Mouse (Mus musculus) kidney, postnatal 0 days (tissue): ENCODE measurements at regions not wholly inside any gene's neighbourhood (a gene's known extent, or its start where the extent isn't known, plus 50 kb on each side); places are given as distances from the start of the nearest gene placed in this dataset.

Experiments used
- ATAC-seq: fragments of 200-750 bp; cut with Nextera tagmentation; replicated peaks from 2 replicates; pipeline ENCODE4 v1.8.0; 2017; ENCODE audit warnings: low read depth, moderate number of reproducible peaks, moderate TSS enrichment, moderate library complexity; ENCODE audit not compliant: low FRiP score
- DNase-seq: peaks from one replicate; pipeline ENCODE4 v3.0.0-alpha.2; 2016; ENCODE audit warnings: low spot score
- H3K27ac ChIP-seq: fragments of 300-500 bp; sonication (generic); 2 replicates; pipeline ENCODE4 v1.5.1; 2014; ENCODE audit warnings: mild to moderate bottlenecking
- H3K27me3 ChIP-seq: fragments of 300-500 bp; sonication (generic); 2 replicates; pipeline ENCODE4 v1.6.1; 2014; ENCODE audit warnings: low read length, mixed read lengths; ENCODE audit not compliant: insufficient read depth
- H3K36me3 ChIP-seq: fragments of 300-500 bp; sonication (generic); 2 replicates; pipeline ENCODE4 v1.6.1; 2014; ENCODE audit warnings: low read length, mixed read lengths; ENCODE audit not compliant: insufficient read depth
- H3K4me1 ChIP-seq: fragments of 300-500 bp; sonication (generic); replicated peaks from 2 replicates; pipeline ENCODE4 v1.6.1; 2014; ENCODE audit warnings: antibody characterized with exemption, low read length, mixed read lengths; ENCODE audit not compliant: insufficient read depth
- H3K4me2 ChIP-seq: fragments of 300-500 bp; sonication (generic); 2 replicates; pipeline ENCODE4 v1.6.1; 2014; ENCODE audit warnings: mild to moderate bottlenecking, low read length, moderate library complexity, mixed read lengths
- H3K4me3 ChIP-seq: fragments of 300-500 bp; sonication (generic); replicated peaks from 2 replicates; pipeline ENCODE4 v1.5.1; 2014; ENCODE audit warnings: low read depth, low read length
- H3K9ac ChIP-seq: fragments of 300-500 bp; sonication (generic); 2 replicates; pipeline ENCODE4 v1.6.1; 2014; ENCODE audit warnings: low read depth, low read length
- H3K9me3 ChIP-seq: fragments of 300-500 bp; sonication (generic); replicated peaks from 2 replicates; pipeline ENCODE4 v1.6.1; 2016; ENCODE audit warnings: low read length, inconsistent platforms, mixed read lengths
- CTCF ChIP-seq: IDR thresholded peaks from 2 replicates; pipeline ENCODE4 v1.5.1; 2016; ENCODE audit warnings: antibody characterized with exemption, low read depth, mild to moderate bottlenecking, moderate library complexity
- WGBS: fragments of 180-500 bp; shearing (Covaris S2); extraction: QIAGEN DNeasy Blood & Tissue Kit; methylation state at CpG from one replicate; pipeline ENCODE4 v1.1.7; 2014; 5-methylcytosine and 5-hydroxymethylcytosine counted together

GRCm38 (mm10) chr1:194058512-194058911 lies 559.5 kb upstream of the Plxna2 start:
- Histone ChIP-seq H3K4me3 (no peak overlapping the region), H3K9me3 (no peaks in the 10 kb centered on the region), H3K27me3 (no peaks in the 10 kb centered on the region), H3K4me2 (no peak overlapping the region), H3K36me3 (no peaks in the 10 kb centered on the region), H3K4me1 (no peaks in the 10 kb centered on the region), H3K9ac (no peak overlapping the region), H3K27ac (no peak overlapping the region)
- no peak for DNase-seq
- ATAC-seq = no peak
- no peak for TF ChIP-seq CTCF
- WGBS = 63% methylated on average over 5 of the region's 5 CpGs

GRCm38 (mm10) chr1:194056544-194056943 lies 561.5 kb upstream of the Plxna2 start:
- no peak for DNase-seq
- no peak overlapping the region for H3K4me2 ChIP-seq
- no peak for TF ChIP-seq CTCF
- H3K4me3 ChIP-seq = no peak overlapping the region
- H3K27ac ChIP-seq = no peak overlapping the region
- WGBS = 8% methylated on average over 1 of the region's 1 CpGs
- no peaks in the 10 kb centered on the region for H3K9me3 ChIP-seq
- no peaks in the 10 kb centered on the region for H3K36me3 ChIP-seq
- no peaks in the 10 kb centered on the region for H3K4me1 ChIP-seq
- ATAC-seq = no peak
- H3K9ac ChIP-seq = no peak overlapping the region
- H3K27me3 ChIP-seq = no peaks in the 10 kb centered on the region

- WGBS = 77% methylated on average over 4 of the region's 4 CpGs
- no peaks in the 10 kb centered on the region for H3K9me3 ChIP-seq
- no peak for TF ChIP-seq CTCF
These were observed 568.2 kb upstream of the Plxna2 start for GRCm38 (mm10) chr1:194049746-194050351.

GRCm38 (mm10) chr1:194041393-194042352 lies 576.3 kb upstream of the Plxna2 start:
- no peak overlapping the region for H3K27ac ChIP-seq
- no peak for TF ChIP-seq CTCF
- H3K9me3 ChIP-seq = no peaks in the 10 kb centered on the region
- ATAC-seq (no peak), DNase-seq (peak; percentile 11)
- H3K4me1 ChIP-seq = no peaks in the 10 kb centered on the region
- H3K4me3 ChIP-seq = no peak overlapping the region
- no peaks in the 10 kb centered on the region for H3K36me3 ChIP-seq
- WGBS = 40% methylated on average over 8 of the region's 8 CpGs
- no peak overlapping the region for H3K9ac ChIP-seq
- H3K27me3 ChIP-seq = no peaks in the 10 kb centered on the region
- no peak overlapping the region for H3K4me2 ChIP-seq

More at GRCm38 (mm10) chr1:194049746-194050351, 568.2 kb upstream of the Plxna2 start:
- H3K4me1 ChIP-seq = no peaks in the 10 kb centered on the region
- no peak for ATAC-seq
- no peaks in the 10 kb centered on the region for H3K27me3 ChIP-seq
- no peak overlapping the region for H3K9ac ChIP-seq
- no peak overlapping the region for H3K4me2 ChIP-seq
- H3K36me3 ChIP-seq = no peaks in the 10 kb centered on the region
- no peak overlapping the region for H3K27ac ChIP-seq
- no peak for DNase-seq
- no peak overlapping the region for H3K4me3 ChIP-seq

- Histone ChIP-seq H3K9ac (no peak overlapping the region), H3K27ac (no peak overlapping the region), H3K4me2 (no peak overlapping the region), H3K9me3 (no peaks in the 10 kb centered on the region), H3K27me3 (no peaks in the 10 kb centered on the region), H3K36me3 (no peaks in the 10 kb centered on the region), H3K4me3 (no peak overlapping the region), H3K4me1 (no peaks in the 10 kb centered on the region)
- peak; percentile 57; the same call in 1 of the 2 replicates for ATAC-seq
- DNase-seq = peak; percentile 25
- TF ChIP-seq CTCF = no peak
These were observed 579.3 kb upstream of the Plxna2 start for GRCm38 (mm10) chr1:194038711-194039110.

- DNase-seq = no peak
- 87% methylated on average over 5 of the region's 5 CpGs for WGBS
These were observed 583.7 kb upstream of the Plxna2 start for GRCm38 (mm10) chr1:194034199-194034883.

More at GRCm38 (mm10) chr1:194034199-194034883, 583.7 kb upstream of the Plxna2 start:
- no peaks in the 10 kb centered on the region for H3K36me3 ChIP-seq
- no peak overlapping the region for H3K9ac ChIP-seq
- ATAC-seq = no peak
- TF ChIP-seq CTCF = no peak
- no peak overlapping the region for H3K4me3 ChIP-seq
- H3K4me1 ChIP-seq = no peaks in the 10 kb centered on the region
- no peak overlapping the region for H3K27ac ChIP-seq
- H3K9me3 ChIP-seq = no peaks in the 10 kb centered on the region
- no peaks in the 10 kb centered on the region for H3K27me3 ChIP-seq
- H3K4me2 ChIP-seq = no peak overlapping the region
